Mouse (Mus musculus) G1E (cell line): Measurements from ENCODE around the gene Pcx. TPM values are rescaled to one million over a fixed set of nuclear protein-coding genes. Genes with fewer than 3 reads are reported as not detected.

Experiments
- ATAC-seq: 2 replicates; pipeline ENCODE4 v1.8.0; 2016; ENCODE audit warnings: mild to moderate bottlenecking; ENCODE audit not compliant: insufficient number of reproducible peaks, poor library complexity, low FRiP score, severe bottlenecking; ENCODE audit errors: extremely low read depth
- DNase-seq: peaks from one replicate; pipeline ENCODE4 v3.0.0; 2012; ENCODE audit warnings: low spot score
- H3K27me3 ChIP-seq: 2 replicates; pipeline ENCODE4 v1.6.1; 2012; ENCODE audit warnings: mild to moderate bottlenecking, low read length, inconsistent platforms; ENCODE audit not compliant: insufficient read depth
- H3K36me3 ChIP-seq: replicated peaks from 2 replicates; pipeline ENCODE3; 2012; ENCODE audit warnings: mild to moderate bottlenecking, inconsistent platforms
- H3K4me1 ChIP-seq: 2 replicates; pipeline ENCODE4 v1.6.1; 2012; ENCODE audit warnings: low read depth, low read length, inconsistent platforms, mixed read lengths; ENCODE audit not compliant: insufficient read depth
- H3K4me3 ChIP-seq: 2 replicates; pipeline ENCODE4 v1.5.1; 2012; ENCODE audit warnings: low read depth, mild to moderate bottlenecking, inconsistent platforms, low read length, moderate library complexity, mixed read lengths
- H3K9me3 ChIP-seq: replicated peaks from 2 replicates; pipeline ENCODE4 v1.6.1; 2012; ENCODE audit warnings: inconsistent platforms
- CTCF ChIP-seq: IDR thresholded peaks from 2 replicates; pipeline ENCODE4 v1.5.1; 2012; ENCODE audit warnings: low read depth, low read length, inconsistent platforms, mixed read lengths
- GATA1 ChIP-seq: IDR thresholded peaks from 2 replicates; pipeline ENCODE4 v1.6.1; 2012; ENCODE audit warnings: borderline replicate concordance, low read length, inconsistent platforms, mixed read lengths
- GATA2 ChIP-seq: IDR thresholded peaks from 2 replicates; pipeline ENCODE4 v1.6.1; 2012; ENCODE audit warnings: low read depth, low read length, inconsistent platforms, borderline replicate concordance
- POLR2AphosphoS5 ChIP-seq: IDR thresholded peaks from 2 replicates; pipeline ENCODE4 v1.6.1; 2012; ENCODE audit warnings: low read depth, low read length, inconsistent platforms; ENCODE audit not compliant: insufficient replicate concordance
- TAL1 ChIP-seq: conservative IDR thresholded peaks from 2 replicates; pipeline ENCODE4 v1.6.1; 2012; ENCODE audit warnings: low read depth, low read length, inconsistent platforms, mixed read lengths
- polyA plus RNA-seq: library from polyadenylated mRNA; stranded (reverse); fragments of >175 nt; gene quantifications from 2 replicates; pipeline ENCODE4 v1.2.3, GENCODE M21; 2012
- total RNA-seq, 2 experiments: library from RNA; stranded (forward) in 1 of 2; stranded (reverse) in 1 of 2; fragments of 200-1000 nt in 1 of 2; fragments of >200 nt in 1 of 2; fragmentation: Nextera tagmentation in 1 of 2; gene quantifications; 2 replicates each; pipeline ENCODE4 v1.2.3; 2014 to 2017

Gene Pcx
- total and polyA plus RNA-seq, 3 experiments = 2.2 to 26.3 (median 12.9) TPM

- Histone ChIP-seq H3K36me3 (no peaks in the 10 kb centered on the region), H3K4me1 (no peaks in the 10 kb centered on the region), H3K27me3 (peaks cover 2% of the 10 kb centered on the region; the same call in 1 of the 2 replicates), H3K4me3 (no peak overlapping the region), H3K9me3 (no peaks in the 10 kb centered on the region)
- no peak for DNase-seq
- TF ChIP-seq POLR2AphosphoS5 = no peak
- TF ChIP-seq GATA2 = no peak
- TF ChIP-seq TAL1 = no peak
- no peak for TF ChIP-seq GATA1
- no peak for ATAC-seq
Measured at GRCm38 (mm10) chr19:4521426-4522050, 11.3 kb downstream of the Pcx start.

- peaks cover 5% of the 10 kb centered on the region; the same call in 1 of the 2 replicates for H3K27me3 ChIP-seq
- no peaks in the 10 kb centered on the region for H3K9me3 ChIP-seq
- TF ChIP-seq CTCF (no peak), GATA1 (no peak), POLR2AphosphoS5 (no peak), GATA2 (no peak), TAL1 (no peak)
- no peak for DNase-seq
- H3K4me3 ChIP-seq = no peak overlapping the region
- no peaks in the 10 kb centered on the region for H3K4me1 ChIP-seq
- H3K36me3 ChIP-seq = no peaks in the 10 kb centered on the region
- ATAC-seq = no peak
Measured at GRCm38 (mm10) chr19:4534646-4535045, 24.4 kb downstream of the Pcx start.

GRCm38 (mm10) chr19:4535922-4536321 is 25.6 kb downstream of the Pcx start:
- ATAC-seq (no peak), DNase-seq (no peak)
- Histone ChIP-seq H3K36me3 (no peaks in the 10 kb centered on the region), H3K9me3 (no peaks in the 10 kb centered on the region), H3K4me1 (no peaks in the 10 kb centered on the region), H3K27me3 (peaks cover 5% of the 10 kb centered on the region; the same call in 1 of the 2 replicates), H3K4me3 (no peak overlapping the region)
- TF ChIP-seq POLR2AphosphoS5 (no peak), CTCF (no peak), GATA2 (no peak), TAL1 (no peak), GATA1 (no peak)

GRCm38 (mm10) chr19:4536606-4537005 is 26.3 kb downstream of the Pcx start:
- Histone ChIP-seq H3K27me3 (peaks cover 8% of the 10 kb centered on the region; the same call in 1 of the 2 replicates), H3K4me3 (no peak overlapping the region), H3K9me3 (no peaks in the 10 kb centered on the region), H3K36me3 (no peaks in the 10 kb centered on the region), H3K4me1 (no peaks in the 10 kb centered on the region)
- no peak for TF ChIP-seq GATA2
- TF ChIP-seq CTCF = no peak
- TF ChIP-seq POLR2AphosphoS5 = no peak
- TF ChIP-seq TAL1 = no peak
- TF ChIP-seq GATA1 = no peak
- DNase-seq (no peak), ATAC-seq (no peak)

GRCm38 (mm10) chr19:4540263-4540662 is 30.0 kb downstream of the Pcx start:
- no peak for ATAC-seq
- no peaks in the 10 kb centered on the region for H3K4me1 ChIP-seq
- no peaks in the 10 kb centered on the region for H3K36me3 ChIP-seq
- TF ChIP-seq CTCF (no peak), GATA2 (no peak), POLR2AphosphoS5 (no peak), GATA1 (no peak), TAL1 (no peak)
- H3K4me3 ChIP-seq = no peak overlapping the region
- DNase-seq = no peak
- peaks cover 4% of the 10 kb centered on the region; the same call in 1 of the 2 replicates for H3K27me3 ChIP-seq
- no peaks in the 10 kb centered on the region for H3K9me3 ChIP-seq

- TF ChIP-seq GATA2 (no peak), POLR2AphosphoS5 (no peak), CTCF (no peak), GATA1 (no peak), TAL1 (no peak)
- no peaks in the 10 kb centered on the region for H3K9me3 ChIP-seq
- H3K4me3 ChIP-seq = no peak overlapping the region
- ATAC-seq (no peak), DNase-seq (no peak)
- H3K4me1 ChIP-seq = no peaks in the 10 kb centered on the region
- H3K27me3 ChIP-seq = peaks cover 4% of the 10 kb centered on the region; the same call in 1 of the 2 replicates
- no peaks in the 10 kb centered on the region for H3K36me3 ChIP-seq
Measured at GRCm38 (mm10) chr19:4540992-4541391, 30.7 kb downstream of the Pcx start.
